Mouse (Mus musculus): ENCODE data around the gene Gpatch2l. TPM values are rescaled to one million over a fixed set of nuclear protein-coding genes. Genes with fewer than 3 reads are reported as not detected.

Gpatch2l gene
- polyA plus RNA-seq, 1 experiment: 14.7 TPM

- no peak for DNase-seq (ENCODE audit: low spot score)
Observed at GRCm38 (mm10) chr12:86276895-86277294, 35.2 kb downstream of the Gpatch2l start.

- DNase-seq (ENCODE audit: low spot score): no peak
Observed at GRCm38 (mm10) chr12:86280000-86280399, 38.3 kb downstream of the Gpatch2l start.

- DNase-seq (ENCODE audit: low spot score): no peak
Observed at GRCm38 (mm10) chr12:86285704-86286103, 44.0 kb downstream of the Gpatch2l start.

GRCm38 (mm10) chr12:86297450-86297849 is 55.8 kb downstream of the Gpatch2l start:
- no peak for DNase-seq (ENCODE audit: low spot score)

- no peak for DNase-seq (ENCODE audit: low spot score)
Observed at GRCm38 (mm10) chr12:86302973-86303372, 61.3 kb downstream of the Gpatch2l start.

- no peak for DNase-seq (ENCODE audit: low spot score)
Observed at GRCm38 (mm10) chr12:86305045-86305444, 63.4 kb downstream of the Gpatch2l start.

GRCm38 (mm10) chr12:86305635-86306243 is 64.1 kb downstream of the Gpatch2l start:
- DNase-seq (ENCODE audit: low spot score): no peak

- no peak for DNase-seq (ENCODE audit: low spot score)
Observed at GRCm38 (mm10) chr12:86309474-86309873, 67.8 kb downstream of the Gpatch2l start.

GRCm38 (mm10) chr12:86309902-86310301 is 68.2 kb downstream of the Gpatch2l start:
- DNase-seq (ENCODE audit: low spot score): no peak

GRCm38 (mm10) chr12:86320629-86321028 is 79.0 kb downstream of the Gpatch2l start:
- DNase-seq (ENCODE audit: low spot score): no peak

- no peak for DNase-seq (ENCODE audit: low spot score)
Observed at GRCm38 (mm10) chr12:86324297-86324696, 82.6 kb downstream of the Gpatch2l start.

- DNase-seq (ENCODE audit: low spot score): no peak
Observed at GRCm38 (mm10) chr12:86329813-86330212, 88.2 kb downstream of the Gpatch2l start.

GRCm38 (mm10) chr12:86330684-86331083 is 89.0 kb downstream of the Gpatch2l start:
- no peak for DNase-seq (ENCODE audit: low spot score)

GRCm38 (mm10) chr12:86331248-86331647 is 89.6 kb downstream of the Gpatch2l start:
- no peak for DNase-seq (ENCODE audit: low spot score)

GRCm38 (mm10) chr12:86336209-86336608 is 94.6 kb downstream of the Gpatch2l start:
- no peak for DNase-seq (ENCODE audit: low spot score)

- no peak for DNase-seq (ENCODE audit: low spot score)
Observed at GRCm38 (mm10) chr12:86336887-86337286, 95.2 kb downstream of the Gpatch2l start.

Other genes starting within 250 kb of the Gpatch2l start
- 37.0 and 45.1 TPM in 2 replicates for gene Tgfb3, start 162.8 kb upstream of the Gpatch2l start, polyA plus RNA-seq (2012; rRNA removed)
- gene Ift43, start 159.3 kb upstream of the Gpatch2l start, polyA plus RNA-seq (2012; rRNA removed): 45.5 and 58.0 TPM in 2 replicates
- 0.01 and 0.04 TPM in 2 replicates for gene Esrrb, start 119.3 kb downstream of the Gpatch2l start, polyA plus RNA-seq (2012; rRNA removed)

Measured in urinary bladder, adult 2 months (tissue).